Mouse (Mus musculus) gastrocnemius, postnatal 4 days (tissue): ENCODE results near the gene Stard7. TPM values are rescaled to one million over a fixed set of nuclear protein-coding genes. Genes with fewer than 3 reads are reported as not detected.
"Not testable (repeated sequence)": the region's sequence is repeated elsewhere in the genome, so short reads cannot be mapped to it uniquely, and the experiment has no call there.

Experiments
- DNase-seq, 2 experiments: peaks; one replicate each; pipeline ENCODE4 v3.0.0; 2021 to 2022; ENCODE audit warnings: low spot score in 2 of 2, mixed read lengths in 2 of 2
- total RNA-seq, 2 experiments: library from RNA; stranded (reverse); gene quantifications; 2 replicates each; pipeline ENCODE4 v1.2.3; 2021

Gene Stard7
- total RNA-seq, 2 experiments from 2014 or later, result 108 to 129 TPM

DNA sequence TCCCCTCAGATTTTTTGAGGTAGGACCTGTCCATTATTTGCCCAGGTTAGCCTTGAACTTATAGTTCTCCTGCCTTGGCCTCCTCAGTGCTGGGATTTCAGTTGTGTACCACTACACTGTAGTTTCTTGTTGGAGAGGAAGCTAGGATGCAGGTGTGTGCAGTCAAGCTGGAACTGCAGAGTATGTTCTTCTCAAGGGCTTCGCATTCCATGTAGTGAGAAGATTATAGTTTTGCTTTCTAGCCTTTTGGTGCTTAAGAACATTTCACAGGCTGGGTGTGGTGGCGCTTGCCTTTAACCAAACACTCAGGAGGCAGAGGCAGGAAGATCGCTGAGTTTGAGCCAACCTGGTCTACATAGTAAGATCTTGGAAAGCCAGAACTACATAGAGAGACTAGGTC lies 2.8 kb downstream of the Stard7 start:
- no peak for DNase-seq

DNA sequence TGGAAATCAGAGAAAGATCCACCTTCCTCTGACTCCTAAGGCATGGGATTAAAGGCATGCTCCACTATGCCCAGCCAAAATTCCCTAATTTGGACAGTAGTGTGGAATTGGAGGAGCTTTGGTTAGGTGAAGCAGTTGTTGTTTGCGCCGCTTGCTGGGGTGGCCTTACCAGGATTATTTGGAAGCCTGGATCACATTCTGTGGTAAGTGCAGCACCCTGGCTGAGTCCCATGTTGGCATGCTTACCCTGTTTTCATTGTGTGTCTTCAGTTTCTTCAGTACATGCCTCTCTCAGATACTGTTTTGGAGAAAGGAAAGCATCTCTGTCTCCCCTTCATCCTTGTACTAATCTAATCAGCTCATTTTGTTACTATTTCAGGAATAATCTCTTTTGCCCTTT lies 4.6 kb downstream of the Stard7 start:
- no peak for DNase-seq

DNA sequence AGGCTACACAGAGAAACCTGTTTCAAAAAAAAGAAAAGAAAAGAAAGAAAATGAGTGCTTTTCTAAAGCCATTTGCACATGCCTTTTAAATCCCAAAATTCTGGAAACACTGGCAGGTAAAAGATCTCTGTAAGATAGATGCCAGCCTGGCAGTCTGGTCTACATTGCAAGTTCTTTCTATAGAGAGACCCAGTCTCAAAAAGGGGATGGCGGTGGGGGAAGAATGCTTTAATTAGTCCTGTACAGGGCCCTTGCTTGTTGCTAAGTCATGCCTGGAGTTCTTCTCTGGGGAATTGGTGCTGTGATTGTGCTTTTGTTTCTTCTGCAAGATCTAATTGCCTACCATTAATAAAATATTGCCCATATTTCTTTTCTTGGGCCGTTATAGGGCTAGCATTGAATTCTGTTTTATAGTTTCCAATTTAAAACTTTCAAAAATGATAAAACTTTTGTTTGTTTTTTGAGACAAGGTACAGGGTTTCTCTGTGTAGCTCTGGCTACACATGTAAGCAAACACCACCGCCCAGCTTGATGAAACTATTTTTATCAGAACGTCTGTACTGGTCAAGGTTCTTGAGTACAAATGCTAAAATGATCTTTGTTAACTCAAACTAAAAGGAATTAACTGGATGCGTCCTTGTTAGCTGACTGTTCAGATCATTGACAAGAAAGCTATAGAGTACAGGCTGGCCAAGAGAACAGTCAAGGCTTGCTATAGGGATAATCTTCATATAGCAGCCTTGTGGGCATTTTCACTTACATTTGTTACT lies 5.7 kb downstream of the Stard7 start:
- no peak for DNase-seq

GRCm38 (mm10) chr2:127278162-127278561 lies 8.1 kb downstream of the Stard7 start:
- no peak for DNase-seq

- DNase-seq, result no peak
Measured at GRCm38 (mm10) chr2:127292250-127292649, 22.2 kb downstream of the Stard7 start.

DNA sequence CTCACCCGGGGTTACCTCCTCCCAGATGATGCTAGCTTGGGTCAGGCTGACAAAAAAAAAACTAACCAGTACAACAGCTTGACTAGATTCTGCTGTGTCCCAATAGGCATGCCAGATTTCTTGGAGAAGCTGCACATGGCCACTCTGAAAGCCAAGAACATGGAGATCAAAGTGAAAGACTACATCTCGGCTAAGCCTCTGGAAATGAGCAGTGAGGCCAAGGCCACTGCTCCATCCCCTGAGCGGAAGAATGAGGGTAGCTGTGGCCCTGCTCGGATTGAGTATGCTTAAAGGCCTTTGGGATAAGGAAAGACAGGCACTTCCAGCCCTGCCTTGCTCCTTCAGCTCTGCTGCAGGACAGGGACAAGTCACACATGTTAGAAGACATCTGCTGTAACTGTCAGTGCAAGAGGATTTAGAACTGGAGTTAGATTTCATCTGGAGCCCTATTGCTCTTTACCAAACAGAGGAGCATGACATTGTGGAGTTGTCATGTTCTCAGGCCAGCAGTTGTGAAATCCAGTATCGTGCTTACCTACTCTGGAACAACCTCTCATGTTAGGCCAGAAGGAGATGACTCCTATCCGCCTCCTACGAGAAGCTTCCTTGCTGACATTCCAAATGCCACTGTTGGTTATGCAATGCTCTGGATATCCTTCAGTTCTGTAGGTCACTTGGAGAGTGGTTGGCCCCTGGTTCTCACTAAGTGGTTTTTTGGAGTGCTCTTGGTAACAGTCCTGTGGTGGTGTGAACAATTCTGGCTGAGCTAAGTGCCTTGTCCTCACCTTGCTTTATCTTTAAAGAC lies 27.2 kb downstream of the Stard7 start:
- DNase-seq, result no peak

DNA sequence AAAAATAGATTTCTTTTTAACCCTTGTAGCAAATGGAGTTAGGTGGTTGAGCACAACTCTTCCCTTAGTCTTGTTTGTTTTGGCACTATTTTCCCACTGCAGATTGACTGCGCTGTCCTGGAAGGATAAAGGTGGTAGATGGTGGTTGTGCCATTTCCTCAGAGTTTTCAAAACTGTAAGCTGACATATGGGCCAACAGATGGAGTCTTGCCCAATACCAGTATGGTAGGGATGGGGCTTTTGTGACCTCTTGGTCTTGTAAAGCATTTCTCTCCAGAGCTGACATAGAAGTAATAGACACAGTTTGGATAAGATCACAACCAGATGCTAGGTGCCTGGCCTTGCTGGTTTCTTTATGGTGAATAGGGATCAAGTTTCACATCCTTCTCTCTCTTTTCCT lies 28.0 kb downstream of the Stard7 start:
- no peak for DNase-seq

- no peak for DNase-seq
Measured at GRCm38 (mm10) chr2:127300701-127301100, 30.7 kb downstream of the Stard7 start.

DNA sequence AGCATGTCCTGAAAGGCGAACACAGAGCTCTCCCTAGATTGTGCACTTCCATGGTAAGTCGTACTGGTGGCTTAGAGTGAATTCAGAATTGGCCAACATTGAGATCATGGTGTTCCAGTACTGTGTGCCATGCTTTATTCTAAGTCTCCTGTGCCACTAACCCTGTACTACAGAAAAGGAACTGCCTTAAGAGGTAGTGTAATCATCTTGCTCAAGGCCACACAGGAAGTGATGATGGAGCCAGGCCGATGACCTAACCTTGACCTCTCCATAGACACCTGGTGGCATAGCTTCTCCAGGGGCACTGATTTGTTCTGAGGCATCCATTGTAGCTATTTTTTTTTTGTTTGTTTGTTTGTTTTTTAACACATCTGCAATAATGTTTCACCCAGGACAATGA lies 31.9 kb downstream of the Stard7 start:
- DNase-seq, result no peak

DNA sequence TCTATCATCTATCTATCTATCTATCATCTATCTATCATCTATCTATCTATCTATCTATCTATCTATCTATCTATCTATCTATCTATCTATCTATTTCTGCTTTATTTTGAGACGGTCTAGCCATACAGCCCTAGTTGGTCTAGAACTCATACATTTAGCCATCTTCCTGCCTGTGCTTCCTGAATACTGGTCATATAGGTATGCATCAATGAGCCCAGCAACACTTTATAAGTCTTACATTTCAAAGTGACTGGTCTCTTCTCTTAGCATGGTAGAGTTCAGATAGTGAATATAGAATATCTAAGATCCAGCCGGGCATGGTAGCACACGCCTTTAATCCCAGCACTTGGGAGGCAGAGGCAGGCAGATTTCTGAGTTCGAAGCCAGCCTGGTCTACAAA lies 34.2 kb downstream of the Stard7 start:
- DNase-seq, result not testable (repeated sequence)

GRCm38 (mm10) chr2:127304609-127305210 lies 34.7 kb downstream of the Stard7 start:
- no peak for DNase-seq

GRCm38 (mm10) chr2:127306123-127306522 lies 36.1 kb downstream of the Stard7 start:
- DNase-seq, result no peak

DNA sequence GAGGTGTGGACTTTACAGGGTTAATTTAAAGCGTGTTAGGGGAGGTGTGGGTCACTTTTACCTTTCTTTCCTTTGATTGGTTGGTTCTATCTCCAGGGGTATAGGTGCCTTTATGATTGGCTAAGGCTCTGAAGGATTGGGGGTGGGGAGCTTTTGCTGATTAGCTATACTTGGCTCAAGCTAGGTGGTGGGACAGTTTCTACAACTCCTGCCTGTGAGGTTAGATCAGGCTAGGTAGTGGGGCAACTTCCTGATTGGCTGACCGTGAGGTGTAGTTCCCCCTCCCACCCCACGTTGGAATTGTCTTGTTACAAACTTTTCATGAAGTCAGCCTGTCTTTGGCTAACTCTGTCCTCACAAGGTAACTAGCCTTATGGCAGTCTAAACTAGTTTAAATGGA lies 37.2 kb downstream of the Stard7 start:
- no peak for DNase-seq

- DNase-seq, result no peak
Measured at GRCm38 (mm10) chr2:127308660-127309059, 38.6 kb downstream of the Stard7 start.

DNA sequence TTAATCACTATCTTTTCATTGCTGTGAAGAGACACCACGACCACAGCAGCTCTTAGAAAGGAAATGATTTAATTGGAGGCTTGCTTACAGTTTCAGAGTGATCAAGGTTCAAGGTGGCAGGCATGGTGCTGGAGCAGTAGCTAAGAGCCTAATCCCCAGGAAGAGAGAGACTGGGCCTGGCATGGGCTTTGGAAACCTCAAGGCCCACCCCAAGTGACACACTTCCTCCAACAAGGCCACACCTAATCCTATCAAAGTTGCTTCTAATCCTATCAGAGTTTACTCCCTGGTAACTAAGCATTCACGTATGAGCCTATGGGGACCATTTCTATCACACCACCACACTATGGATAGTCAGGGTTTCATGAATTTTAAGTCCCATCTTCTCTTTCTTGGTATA lies 40.2 kb downstream of the Stard7 start:
- no peak for DNase-seq

GRCm38 (mm10) chr2:127310685-127311084 lies 40.7 kb downstream of the Stard7 start:
- no peak for DNase-seq

DNA sequence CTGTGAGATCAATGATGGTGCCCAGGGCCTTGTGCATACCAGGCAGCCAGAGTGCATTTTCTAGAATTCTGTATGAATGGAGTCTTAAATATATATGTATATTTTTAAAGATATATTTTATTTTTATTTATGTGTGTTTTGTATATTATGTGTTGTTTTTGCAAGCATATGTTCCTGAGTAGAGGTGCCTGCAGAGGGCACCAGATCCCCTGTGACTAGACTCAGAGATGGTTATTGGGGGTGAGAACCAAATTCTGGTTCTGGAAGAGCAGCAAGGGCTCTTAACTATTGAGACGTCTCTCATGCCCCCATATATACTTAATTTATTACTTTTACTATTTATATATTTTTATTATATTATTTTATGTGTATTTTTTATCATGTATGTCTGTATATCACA lies 41.2 kb downstream of the Stard7 start:
- no peak for DNase-seq

DNA sequence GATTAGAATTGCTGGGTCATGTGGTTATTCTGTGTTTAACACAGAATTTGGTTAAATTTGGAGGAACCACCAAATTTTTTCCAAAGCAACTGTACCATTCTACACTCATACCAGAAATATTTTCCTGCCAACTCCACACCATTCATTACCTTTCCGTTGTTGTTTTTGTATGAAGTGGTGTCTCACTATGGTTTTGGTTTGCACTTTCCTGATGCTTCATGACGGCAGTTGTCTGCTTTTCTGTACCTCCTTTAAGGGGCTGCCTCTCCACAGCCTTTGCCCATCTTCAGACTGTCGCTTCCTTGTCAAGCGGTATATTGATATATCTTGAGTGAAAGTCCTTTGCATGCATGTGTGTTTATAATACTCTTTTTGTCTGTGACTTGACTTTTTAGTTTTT lies 42.8 kb downstream of the Stard7 start:
- DNase-seq, result no peak

- no peak for DNase-seq
Measured at GRCm38 (mm10) chr2:127313878-127314277, 43.9 kb downstream of the Stard7 start.

GRCm38 (mm10) chr2:127314467-127315154 lies 44.6 kb downstream of the Stard7 start:
- DNase-seq, result no peak

- no peak for DNase-seq
Measured at GRCm38 (mm10) chr2:127315155-127315470, 45.1 kb downstream of the Stard7 start.

GRCm38 (mm10) chr2:127316431-127316830 lies 46.4 kb downstream of the Stard7 start:
- no peak for DNase-seq
